ENCODE assay signal across 17 mouse cellular contexts in genomic region chr5:142113210-142114175, GRCm38 (mm10).
A peak's percentile ranks its signal among the peaks of the same experiment; 100 is the strongest.
DNase-seq lines count a peak whose midpoint lies in the region; ATAC-seq lines count a peak whose summit lies in the region.
"Had no signal": no experiment of that assay in that cellular context is flagged by ENCODE, and none has a peak within 500 bp of the region (broad histone marks: within the 10 kb centered on the region; RNA-seq: fewer than 3 reads in every experiment).

No protein-coding gene starts in this region.

- H3K4me2 ChIP-seq in forebrain, embryonic 12.5 days, result no peak overlapping the region
- H3K4me2 ChIP-seq in forebrain, embryonic 16.5 days (ENCODE audit: low read length), result no peak overlapping the region
- no peak overlapping the region for H3K4me2 ChIP-seq in midbrain, embryonic 11.5 days
- H3K4me2 ChIP-seq: heart, embryonic 12.5 days; liver, embryonic 12.5 days had no signal

- H3K27ac ChIP-seq in forebrain, embryonic 12.5 days, result peak overlapping the region; percentile 61; the same call in 1 of the 2 replicates
- H3K27ac ChIP-seq in forebrain, embryonic 16.5 days (ENCODE audit: low read length), result no peak overlapping the region
- H3K27ac ChIP-seq in hindbrain, embryonic 10.5 days, result peak overlapping the region; percentile 43
- no peak overlapping the region; the same call in 1 of the 2 replicates for H3K27ac ChIP-seq in midbrain, embryonic 11.5 days (ENCODE audit: low read depth, low read length)
- H3K27ac ChIP-seq: liver, embryonic 12.5 days had no signal

- H3K27me3 ChIP-seq in forebrain, embryonic 12.5 days, result no peaks in the 10 kb centered on the region
- H3K27me3 ChIP-seq in forebrain, embryonic 16.5 days (replicated peaks; ENCODE audit: control insufficient read depth, insufficient read depth, low read length), result no peaks in the 10 kb centered on the region
- peaks cover 4% of the 10 kb centered on the region; the same call in 1 of the 2 replicates for H3K27me3 ChIP-seq in hindbrain, embryonic 10.5 days (ENCODE audit: insufficient read depth, poor library complexity, severe bottlenecking)
- no peaks in the 10 kb centered on the region for H3K27me3 ChIP-seq in midbrain, embryonic 11.5 days (ENCODE audit: control insufficient read depth, insufficient read depth, low read length)
- H3K27me3 ChIP-seq: heart, embryonic 12.5 days; liver, embryonic 12.5 days had no signal

- H3K9me3 ChIP-seq in forebrain, embryonic 12.5 days, result peaks cover 3% of the 10 kb centered on the region; the same call in 1 of the 2 replicates
- no peaks in the 10 kb centered on the region for H3K9me3 ChIP-seq in forebrain, embryonic 16.5 days (ENCODE audit: control insufficient read depth, low read length)
- 0 out of 2 replicates have a peak, but pooled peaks cover 6% of the 10 kb centered on the region for H3K9me3 ChIP-seq in hindbrain, embryonic 10.5 days
- no peaks in the 10 kb centered on the region for H3K9me3 ChIP-seq in midbrain, embryonic 11.5 days (ENCODE audit: control insufficient read depth, low read length)
- H3K9me3 ChIP-seq: heart, embryonic 12.5 days had no signal

- 22% methylated on average over 18 of the region's 18 CpGs for WGBS in forebrain, embryonic 12.5 days
- WGBS in forebrain, embryonic 16.5 days, result 13% methylated on average over 18 of the region's 18 CpGs
- 25% methylated on average over 18 of the region's 18 CpGs for WGBS in hindbrain, embryonic 10.5 days
- WGBS in midbrain, embryonic 11.5 days, result 30% methylated on average over 18 of the region's 18 CpGs

- H3K4me3 ChIP-seq in forebrain, embryonic 12.5 days (replicated peaks), result no peak overlapping the region
- H3K4me3 ChIP-seq in forebrain, embryonic 16.5 days (replicated peaks; ENCODE audit: low read length), result no peak overlapping the region
- H3K4me3 ChIP-seq in hindbrain, embryonic 10.5 days, result no peak overlapping the region
- H3K4me3 ChIP-seq in midbrain, embryonic 11.5 days (ENCODE audit: low read depth, low read length), result no peak overlapping the region
- H3K4me3 ChIP-seq: heart, embryonic 12.5 days; liver, embryonic 12.5 days had no signal

- H3K9ac ChIP-seq in forebrain, embryonic 12.5 days, result no peak overlapping the region; the same call in 1 of the 2 replicates
- H3K9ac ChIP-seq in forebrain, embryonic 16.5 days (replicated peaks; ENCODE audit: low read depth, low read length), result no peak overlapping the region
- 0 out of 2 replicates have a peak overlapping the region, but pooled peaks have one; percentile 10 for H3K9ac ChIP-seq in midbrain, embryonic 11.5 days (ENCODE audit: low read length)
- H3K9ac ChIP-seq: heart, embryonic 12.5 days; liver, embryonic 12.5 days had no signal

- H3K36me3 ChIP-seq in forebrain, embryonic 12.5 days (replicated peaks), result no peaks in the 10 kb centered on the region
- no peaks in the 10 kb centered on the region for H3K36me3 ChIP-seq in forebrain, embryonic 16.5 days (ENCODE audit: control insufficient read depth, insufficient read depth)
- no peaks in the 10 kb centered on the region for H3K36me3 ChIP-seq in hindbrain, embryonic 10.5 days
- no peaks in the 10 kb centered on the region for H3K36me3 ChIP-seq in midbrain, embryonic 11.5 days (ENCODE audit: control insufficient read depth, insufficient read depth, low read length)
- H3K36me3 ChIP-seq: heart, embryonic 12.5 days; liver, embryonic 12.5 days had no signal

- ATAC-seq in forebrain, embryonic 12.5 days (ENCODE audit: low FRiP score), result peak; percentile 53; the same call in 1 of the 2 replicates
- ATAC-seq in forebrain, embryonic 16.5 days, result no peak; the same call in 1 of the 2 replicates
- peak; percentile 53 for ATAC-seq in midbrain, embryonic 11.5 days (ENCODE audit: low FRiP score)
- no peak for ATAC-seq in megakaryocyte-erythroid progenitor cell, adult 5-6 weeks (replicated peaks; ENCODE audit: low FRiP score, low TSS enrichment, poor library complexity, severe bottlenecking)
- no peak for ATAC-seq in frontal cortex, adult (ENCODE audit: low TSS enrichment)
- ATAC-seq: liver, embryonic 12.5 days had no signal

- DNase-seq in hindbrain, embryonic 10.5 days (ENCODE audit: low spot score), result peak; percentile 18
- DNase-seq in midbrain, embryonic 11.5 days (ENCODE audit: low spot score, missing footprints), result peak; percentile 86
- peak; percentile 47 for DNase-seq in retina, embryonic 14.5 days (ENCODE audit: low spot score)
- no peak for DNase-seq in left cerebral cortex, adult 8-10 months (ENCODE audit: low spot score in 2 of 2)
- DNase-seq: B cell, adult 2 months; cerebellum, adult 18-20 months; gastrocnemius, postnatal 14 days; kidney, adult 8-10 months; lung, postnatal 4 days; right cerebral cortex, adult 18-20 months; thymus, adult 2 months had no signal

- peaks cover 23% of the 10 kb centered on the region for H3K4me1 ChIP-seq in forebrain, embryonic 12.5 days
- H3K4me1 ChIP-seq in forebrain, embryonic 16.5 days (replicated peaks; ENCODE audit: control insufficient read depth, insufficient read depth, low read length), result peaks cover 10% of the 10 kb centered on the region; the same call in 1 of the 2 replicates
- H3K4me1 ChIP-seq in hindbrain, embryonic 10.5 days (replicated peaks), result peaks cover 23% of the 10 kb centered on the region
- peaks cover 18% of the 10 kb centered on the region for H3K4me1 ChIP-seq in midbrain, embryonic 11.5 days (ENCODE audit: control insufficient read depth, insufficient read depth, low read length)
- H3K4me1 ChIP-seq: heart, embryonic 12.5 days; liver, embryonic 12.5 days had no signal

Comparison
In these comparisons a context has a peak if more than half of its experiments do, and no peak if none do; other contexts are left out.
1. ATAC-seq: peak in forebrain, embryonic 12.5 days (single experiment) and midbrain, embryonic 11.5 days (single experiment); none in forebrain, embryonic 16.5 days (single experiment), megakaryocyte-erythroid progenitor cell, adult 5-6 weeks (single experiment) and frontal cortex, adult (single experiment).
2. H3K27ac ChIP-seq: peak in forebrain, embryonic 12.5 days (single experiment) and hindbrain, embryonic 10.5 days (single experiment); none in forebrain, embryonic 16.5 days (single experiment) and midbrain, embryonic 11.5 days (single experiment).
3. DNase-seq: peak in hindbrain, embryonic 10.5 days (single experiment), midbrain, embryonic 11.5 days (single experiment) and retina, embryonic 14.5 days (single experiment); none in left cerebral cortex, adult 8-10 months (0 of 2).